Mouse (Mus musculus) midbrain, embryonic 15.5 days (tissue): ENCODE measurements at regions not wholly inside any gene's neighbourhood (a gene's known extent, or its start where the extent isn't known, plus 50 kb on each side); places are given as distances from the start of the nearest gene placed in this dataset.

ENCODE experiments used
- ATAC-seq: fragments of 200-750 bp; cut with Nextera tagmentation; replicated peaks from 2 replicates; pipeline ENCODE4 v1.8.0; 2017; ENCODE audit warnings: moderate TSS enrichment
- H3K27ac ChIP-seq: fragments of 300-500 bp; sonication (generic); 2 replicates; pipeline ENCODE4 v1.5.1; 2015; ENCODE audit warnings: mild to moderate bottlenecking, inconsistent platforms
- H3K27me3 ChIP-seq: fragments of 300-500 bp; sonication (generic); replicated peaks from 2 replicates; pipeline ENCODE4 v1.6.1; 2015; ENCODE audit warnings: inconsistent platforms
- H3K36me3 ChIP-seq: fragments of 300-500 bp; sonication (generic); replicated peaks from 2 replicates; pipeline ENCODE4 v1.6.1; 2015; ENCODE audit warnings: inconsistent platforms
- H3K4me1 ChIP-seq: fragments of 300-500 bp; sonication (generic); 2 replicates; pipeline ENCODE4 v1.6.1; 2015; ENCODE audit warnings: inconsistent platforms
- H3K4me2 ChIP-seq: fragments of 300-500 bp; sonication (generic); 2 replicates; pipeline ENCODE4 v1.6.1; 2015; ENCODE audit warnings: inconsistent platforms, mild to moderate bottlenecking, moderate library complexity
- H3K4me3 ChIP-seq: fragments of 300-500 bp; sonication (generic); 2 replicates; pipeline ENCODE4 v1.5.1; 2015; ENCODE audit warnings: mild to moderate bottlenecking, inconsistent platforms
- H3K9ac ChIP-seq: fragments of 300-500 bp; sonication (generic); 2 replicates; pipeline ENCODE4 v1.6.1; 2015; ENCODE audit warnings: mild to moderate bottlenecking, inconsistent platforms
- H3K9me3 ChIP-seq: fragments of 300-500 bp; sonication (generic); 2 replicates; pipeline ENCODE4 v1.6.1; 2016; ENCODE audit warnings: inconsistent platforms
- WGBS: fragments of 180-500 bp; shearing (Covaris S2); methylation state at CpG from one replicate; pipeline ENCODE4 v1.1.7; 2015; ENCODE audit warnings: mixed read lengths; 5-methylcytosine and 5-hydroxymethylcytosine counted together

DNA sequence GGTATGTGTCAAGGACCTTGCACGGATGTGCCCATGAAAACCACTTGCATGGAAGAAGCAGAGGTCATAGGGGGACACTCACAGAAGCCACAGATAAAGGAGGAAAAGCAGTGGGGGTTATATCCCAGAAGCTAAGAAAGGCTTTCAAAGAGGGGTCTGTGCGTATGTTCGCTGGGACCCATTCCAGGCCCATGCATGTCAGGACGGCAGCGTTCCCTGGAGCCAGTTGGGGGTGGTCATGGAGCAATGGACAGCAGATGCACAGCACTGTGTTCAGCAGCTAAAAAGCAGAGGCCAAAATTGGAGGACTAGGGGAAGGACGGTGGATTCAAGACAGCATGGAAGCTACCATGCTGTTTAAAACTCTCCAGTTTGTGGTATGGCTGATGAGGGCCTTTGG, 52.4 kb upstream of the Lhx8 start:
- 79% methylated on average over 6 of the region's 6 CpGs for WGBS
- 0 out of 2 replicates have a peak, but pooled peaks cover 3% of the 10 kb centered on the region for H3K27me3 ChIP-seq
- H3K27ac ChIP-seq = no peak overlapping the region
- H3K4me2 ChIP-seq = no peak overlapping the region
- peaks cover 19% of the 10 kb centered on the region for H3K4me1 ChIP-seq
- no peak overlapping the region for H3K4me3 ChIP-seq
- ATAC-seq = no peak
- H3K9me3 ChIP-seq = no peaks in the 10 kb centered on the region
- H3K36me3 ChIP-seq = no peaks in the 10 kb centered on the region
- H3K9ac ChIP-seq = no peak overlapping the region

DNA sequence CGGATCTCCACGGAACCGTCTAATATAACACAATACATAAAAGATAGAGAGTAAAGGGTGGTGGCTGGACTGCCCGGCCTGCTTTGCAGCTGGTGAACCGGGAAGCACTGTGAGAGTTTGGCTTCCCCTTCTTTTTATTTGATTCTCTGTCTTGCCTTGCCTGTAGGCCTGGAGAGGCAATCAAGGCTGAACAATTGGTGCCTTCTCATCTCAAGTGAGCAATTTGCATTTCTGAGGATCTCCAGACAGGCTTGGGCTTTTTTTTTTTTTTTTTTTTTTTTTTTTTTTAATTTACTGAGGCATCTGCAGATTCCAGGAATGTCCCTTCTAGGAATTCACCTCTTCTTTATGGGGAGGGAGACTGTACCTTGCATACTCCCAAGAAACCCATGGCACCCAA, 51.1 kb upstream of the Lhx8 start:
- Histone ChIP-seq H3K4me2 (no peak overlapping the region), H3K4me3 (no peak overlapping the region), H3K27me3 (0 out of 2 replicates have a peak, but pooled peaks cover 3% of the 10 kb centered on the region), H3K4me1 (peaks cover 13% of the 10 kb centered on the region), H3K9ac (no peak overlapping the region), H3K9me3 (no peaks in the 10 kb centered on the region), H3K27ac (no peak overlapping the region), H3K36me3 (no peaks in the 10 kb centered on the region)
- ATAC-seq = no peak
- WGBS = 11% methylated on average over 5 of the region's 5 CpGs
